Mouse (Mus musculus) lung, postnatal 14 days (tissue): ENCODE measurements at regions not wholly inside any gene's neighbourhood (a gene's known extent, or its start where the extent isn't known, plus 50 kb on each side); places are given as distances from the start of the nearest gene placed in this dataset.
A peak's percentile ranks its signal among the peaks of the same experiment; 100 is the strongest.

Experiments used
- DNase-seq: peaks from one replicate; pipeline ENCODE4 v3.0.0; 2021

DNA sequence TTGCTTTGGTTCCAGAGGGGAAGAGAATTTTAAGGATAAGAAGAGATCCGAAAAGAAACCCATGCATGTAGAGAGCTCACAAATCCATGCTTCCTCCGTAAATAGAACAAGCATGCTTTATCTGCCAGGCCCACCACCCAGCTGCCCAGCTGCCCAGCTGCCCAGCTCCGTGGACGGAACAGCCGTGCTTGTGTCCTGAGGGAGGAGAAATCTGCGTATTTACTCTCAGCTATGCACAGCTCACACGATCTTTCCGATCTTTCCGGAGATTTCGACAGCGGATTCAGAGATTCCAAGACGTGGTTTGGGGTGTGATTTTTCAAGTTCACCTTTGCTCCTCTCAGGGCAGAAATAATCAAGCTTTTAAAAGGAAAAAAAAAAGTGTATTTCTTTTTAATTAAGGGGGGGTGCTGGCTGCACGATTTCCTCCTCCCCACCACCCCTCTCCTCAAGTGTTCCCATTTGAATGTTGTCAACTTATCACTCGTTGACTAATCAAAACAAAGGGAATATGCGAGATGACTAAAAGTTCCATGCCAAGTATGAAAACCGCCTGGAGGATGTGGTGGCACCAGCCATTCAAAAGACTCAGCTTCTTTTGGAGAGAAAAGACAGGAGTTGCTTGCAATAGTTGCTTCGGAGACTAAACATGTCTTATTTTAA is 2293.2 kb upstream of the Gm7489 start:
- peak; percentile 2 for DNase-seq

DNA sequence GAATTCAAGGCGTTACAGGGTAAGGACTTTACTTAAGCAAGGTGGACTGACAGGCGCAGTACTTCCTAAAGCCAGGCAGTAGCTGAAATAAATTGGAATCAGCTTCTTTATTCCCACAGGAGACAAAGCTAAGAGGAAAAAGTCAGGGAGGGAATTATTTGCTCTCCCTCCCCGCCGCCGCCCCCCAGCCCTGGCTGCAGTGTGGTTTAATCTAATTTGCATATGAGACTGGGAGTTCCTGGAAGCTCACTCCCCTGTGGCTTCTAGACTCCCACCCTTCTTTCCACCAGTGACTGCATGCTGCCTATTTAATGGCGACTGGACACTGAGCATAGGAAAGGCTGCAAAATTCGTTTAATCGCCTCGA is 2292.7 kb upstream of the Gm7489 start:
- peak; percentile 16 for DNase-seq

DNA sequence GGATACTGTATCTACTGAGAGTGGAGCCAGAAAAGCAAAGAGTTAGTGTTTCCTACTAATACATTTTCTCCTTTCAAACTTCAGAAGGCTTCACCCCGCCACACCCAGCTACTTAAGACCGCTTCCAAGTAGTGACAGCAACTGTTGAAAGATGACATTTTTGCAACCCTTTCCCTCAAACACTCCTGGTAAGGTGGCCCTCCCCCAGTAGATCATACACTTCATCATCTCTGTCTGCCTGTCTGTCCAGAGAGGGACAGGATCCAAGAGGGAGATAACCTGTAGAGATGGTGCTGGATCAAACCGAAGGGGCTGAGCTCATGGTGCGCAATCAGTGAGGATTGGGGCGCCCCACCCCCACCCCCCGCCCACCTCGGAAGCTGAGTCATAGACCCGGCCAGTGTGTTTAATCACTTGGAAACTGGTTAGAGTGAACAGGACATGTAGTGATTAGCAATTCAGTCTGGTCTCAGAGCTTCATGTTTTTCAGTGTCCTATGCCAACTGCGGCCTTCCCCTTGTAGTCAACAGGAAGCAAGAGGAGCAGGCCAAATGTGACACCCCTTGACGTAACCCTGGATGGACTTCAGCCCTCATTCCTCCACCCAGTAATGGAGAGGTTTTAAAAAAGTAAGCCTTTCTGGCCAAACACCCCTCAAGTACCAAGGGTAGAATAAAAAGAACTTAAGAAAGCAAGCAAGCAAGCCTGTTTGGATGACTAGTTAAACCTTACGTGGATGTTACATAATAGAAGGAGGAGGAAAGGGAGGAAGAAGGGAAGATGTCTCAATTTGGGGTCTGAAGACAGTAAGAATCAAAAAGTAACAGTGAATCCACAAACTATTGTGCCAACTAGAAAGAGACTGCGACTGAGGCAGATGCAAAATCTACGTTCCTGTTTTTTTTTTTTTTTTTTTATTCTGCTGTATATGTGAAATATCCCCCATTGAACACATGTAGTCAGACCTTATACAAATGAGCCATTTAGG is 2291.9 kb upstream of the Gm7489 start:
- DNase-seq: peak; percentile 68

DNA sequence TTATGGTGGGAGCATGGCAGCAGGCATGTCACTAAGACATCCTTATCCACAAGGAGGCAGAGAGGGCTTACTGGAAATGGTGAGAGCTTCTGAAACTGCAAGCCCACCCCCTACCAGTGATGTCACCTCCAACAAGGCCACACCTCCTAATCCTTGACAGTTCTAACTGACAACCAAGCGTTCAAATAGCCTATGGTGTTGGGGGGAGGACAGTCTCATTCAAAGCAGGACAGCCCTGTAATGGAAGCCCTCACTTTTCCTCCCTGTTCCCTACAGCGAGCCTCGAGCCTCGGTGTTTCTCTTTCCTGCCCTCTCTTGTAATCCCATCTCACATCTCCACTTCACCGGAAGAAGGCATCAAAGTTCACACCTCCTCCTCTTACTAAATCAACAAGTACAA is 2290.6 kb upstream of the Gm7489 start:
- no peak for DNase-seq

DNA sequence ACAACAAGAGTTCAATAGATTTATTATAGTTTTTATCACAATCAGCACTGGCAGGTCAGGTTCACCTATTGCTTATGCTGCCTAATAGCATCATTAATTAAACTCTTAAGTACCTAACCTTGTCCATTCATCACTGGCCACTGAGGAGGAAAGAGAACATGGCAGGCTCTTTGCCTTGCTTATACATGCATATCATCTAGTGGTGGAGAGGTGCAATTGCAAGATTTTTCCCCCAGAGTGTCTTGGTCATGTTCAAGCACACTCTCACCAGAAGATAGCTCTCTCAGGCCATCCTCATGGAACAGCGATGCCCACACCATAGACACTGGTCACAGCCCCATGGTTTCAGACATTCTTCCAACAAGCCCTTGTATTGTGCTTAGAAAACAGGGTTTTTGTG is 2289.1 kb upstream of the Gm7489 start:
- DNase-seq: peak; percentile 8

DNA sequence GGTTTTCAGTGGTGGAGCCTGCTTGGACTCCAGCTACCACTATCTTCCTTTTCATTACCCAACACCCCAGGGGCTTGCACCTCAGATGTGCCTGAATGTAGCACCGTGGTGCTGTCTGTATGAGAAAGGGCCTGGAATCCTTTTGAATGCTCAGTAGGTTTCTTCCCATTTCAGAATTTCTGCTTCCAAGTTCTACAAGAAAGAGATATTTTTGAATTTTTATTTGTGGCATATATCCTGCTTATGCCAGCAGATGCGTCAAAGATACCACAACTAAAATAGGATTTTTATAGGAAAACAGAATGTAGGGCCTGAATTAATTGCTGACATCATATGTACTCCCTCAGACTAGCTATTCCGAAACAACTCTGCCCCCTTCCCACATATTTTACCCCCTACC is 2286.9 kb upstream of the Gm7489 start:
- no peak for DNase-seq

DNA sequence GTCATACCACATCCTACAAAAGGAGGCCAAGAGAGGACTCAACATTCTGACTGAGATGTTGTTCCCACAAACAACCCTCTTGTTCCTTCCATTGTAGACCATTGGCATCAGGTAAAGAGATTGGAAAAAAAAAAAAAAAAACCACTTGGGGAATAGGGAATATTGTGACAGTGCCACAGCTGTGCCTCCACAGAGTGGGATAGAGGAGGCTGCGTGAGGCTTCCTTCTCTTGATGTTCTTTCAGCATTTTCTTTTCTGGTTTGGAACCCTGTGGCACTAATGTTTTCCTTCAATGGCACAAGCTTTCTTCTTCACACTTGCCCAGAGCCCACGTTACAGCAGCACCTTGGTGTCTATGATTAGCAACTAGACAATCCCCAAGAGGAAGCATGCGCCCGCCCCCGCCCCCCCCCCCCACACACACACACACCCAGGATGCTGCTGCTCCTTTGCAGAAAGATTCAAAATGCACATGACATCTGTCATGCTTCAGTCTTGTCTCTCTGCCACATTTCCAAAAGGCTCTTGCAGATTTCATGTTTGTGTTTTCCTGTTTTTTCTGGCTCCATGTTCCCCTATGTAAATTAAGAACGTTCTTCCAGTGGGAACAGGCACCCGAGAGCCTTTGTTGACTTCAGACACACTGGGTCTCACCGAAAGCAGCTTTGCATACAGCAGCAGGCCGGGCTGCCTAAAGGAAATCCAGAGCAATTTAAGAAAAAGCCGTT is 2283.4 kb upstream of the Gm7489 start:
- DNase-seq: no peak

DNA sequence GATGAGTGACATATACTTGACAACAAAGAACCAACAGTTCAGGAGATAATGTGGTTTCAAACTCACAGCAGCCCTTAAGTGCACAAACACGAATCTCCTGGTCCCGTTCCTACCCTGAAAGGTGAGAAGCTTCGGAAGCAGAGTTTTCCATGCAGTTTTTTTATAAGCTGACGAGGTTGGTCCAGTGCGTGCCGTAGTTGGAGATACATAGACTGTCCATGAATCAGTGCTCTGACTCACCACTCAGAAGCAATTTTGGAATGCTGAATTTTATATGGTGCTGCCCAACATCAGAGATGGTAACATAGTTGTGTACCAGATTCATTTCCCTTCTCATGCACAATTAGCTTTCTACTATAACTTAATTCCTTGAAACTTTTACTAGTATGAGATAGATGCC is 2263.3 kb upstream of the Gm7489 start:
- no peak for DNase-seq

DNA sequence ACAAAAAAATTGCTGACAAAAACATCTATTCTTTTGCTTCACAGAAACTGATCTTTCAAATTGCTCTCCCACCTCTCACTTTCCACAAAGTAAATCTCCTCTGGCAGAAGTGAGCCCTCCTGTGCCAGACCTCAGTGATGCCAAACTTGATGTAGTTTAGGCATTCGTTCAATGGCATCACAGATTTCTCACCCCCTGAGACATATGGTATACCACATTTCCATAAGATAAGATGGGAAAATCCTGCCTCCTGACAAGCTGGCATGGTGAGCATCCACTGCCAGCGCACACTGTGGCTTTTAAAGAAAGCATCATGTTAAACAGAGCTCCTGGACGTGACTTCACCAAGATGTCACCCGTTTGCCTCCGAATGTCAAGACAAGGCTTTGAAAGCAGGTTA is 2257.2 kb upstream of the Gm7489 start:
- DNase-seq: no peak

DNA sequence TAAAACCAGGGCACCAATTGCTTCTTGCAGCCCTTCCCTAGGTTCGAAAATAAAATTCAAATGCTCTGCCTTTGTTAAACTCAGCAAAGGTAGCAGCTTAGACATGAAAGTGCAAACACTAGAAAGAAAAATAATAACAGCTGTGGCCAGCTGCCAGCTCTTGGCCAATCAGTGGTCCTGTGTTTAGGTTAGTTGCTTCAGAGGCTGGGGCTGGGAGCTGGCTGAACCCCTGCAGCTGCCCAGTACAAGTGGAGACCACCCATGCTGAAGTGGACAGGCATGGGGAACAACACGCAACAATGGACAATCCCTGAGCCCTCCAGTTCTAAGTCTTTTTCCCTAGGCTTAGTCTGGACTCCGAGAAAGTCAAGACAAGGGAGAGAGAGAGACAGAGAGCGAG is 2256.2 kb upstream of the Gm7489 start:
- peak; percentile 34 for DNase-seq

DNA sequence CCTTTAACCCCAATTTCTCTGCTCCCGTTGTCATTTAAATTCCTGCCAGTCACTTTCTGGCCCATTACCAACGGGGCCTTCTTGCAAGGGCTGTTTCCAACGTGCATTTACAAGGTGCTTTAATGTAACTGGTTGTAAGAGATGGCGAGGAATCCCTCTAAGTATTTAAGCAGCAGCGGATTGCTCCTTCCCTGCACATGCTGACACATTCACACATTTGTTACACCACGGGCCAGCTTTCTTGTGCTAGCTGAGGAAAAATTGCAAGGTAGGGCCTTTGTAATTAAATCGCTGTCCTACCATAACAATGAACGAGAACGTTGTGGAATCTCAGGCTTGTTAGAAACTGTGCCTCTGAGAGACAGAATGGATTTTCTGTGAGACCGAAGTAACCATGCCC is 2252.8 kb upstream of the Gm7489 start:
- no peak for DNase-seq

DNA sequence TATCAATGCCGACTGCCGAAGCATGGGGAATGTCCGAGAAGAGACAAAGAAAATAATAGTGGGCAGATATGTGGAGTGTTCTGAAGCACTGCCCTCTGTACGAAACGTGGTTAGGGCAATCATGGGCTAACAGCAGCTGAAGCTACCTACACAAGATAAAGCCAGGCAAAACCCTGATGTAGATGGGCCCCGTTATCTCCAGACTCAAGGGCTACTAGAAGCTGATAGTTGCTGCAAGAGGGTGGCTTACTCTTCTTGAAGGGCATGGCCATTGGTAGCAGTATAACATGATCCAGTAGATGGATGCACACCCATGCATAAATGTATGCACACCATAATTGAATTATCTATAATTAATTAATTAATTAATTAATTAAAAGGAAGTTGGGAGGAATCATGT is 2251.6 kb upstream of the Gm7489 start:
- DNase-seq: no peak

DNA sequence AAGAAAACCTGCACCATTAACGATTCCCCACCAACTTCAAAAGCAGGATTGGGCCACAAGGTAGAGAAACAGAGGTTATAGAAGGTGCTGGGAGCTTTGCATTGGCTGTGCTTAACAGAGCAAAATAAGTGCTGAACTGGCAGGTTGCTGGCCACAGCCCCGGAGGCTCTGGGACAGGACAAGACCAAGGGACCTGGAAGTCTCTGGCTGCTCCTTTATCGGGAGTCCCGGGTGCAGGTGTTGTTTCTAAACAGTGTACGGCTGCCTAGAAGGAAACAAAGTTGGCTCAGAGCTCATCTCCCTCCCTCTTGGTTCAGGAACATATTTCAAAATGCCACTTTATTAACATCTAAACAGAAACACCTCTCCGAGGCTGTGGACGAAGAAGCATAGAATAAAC is 2250.0 kb upstream of the Gm7489 start:
- no peak for DNase-seq

DNA sequence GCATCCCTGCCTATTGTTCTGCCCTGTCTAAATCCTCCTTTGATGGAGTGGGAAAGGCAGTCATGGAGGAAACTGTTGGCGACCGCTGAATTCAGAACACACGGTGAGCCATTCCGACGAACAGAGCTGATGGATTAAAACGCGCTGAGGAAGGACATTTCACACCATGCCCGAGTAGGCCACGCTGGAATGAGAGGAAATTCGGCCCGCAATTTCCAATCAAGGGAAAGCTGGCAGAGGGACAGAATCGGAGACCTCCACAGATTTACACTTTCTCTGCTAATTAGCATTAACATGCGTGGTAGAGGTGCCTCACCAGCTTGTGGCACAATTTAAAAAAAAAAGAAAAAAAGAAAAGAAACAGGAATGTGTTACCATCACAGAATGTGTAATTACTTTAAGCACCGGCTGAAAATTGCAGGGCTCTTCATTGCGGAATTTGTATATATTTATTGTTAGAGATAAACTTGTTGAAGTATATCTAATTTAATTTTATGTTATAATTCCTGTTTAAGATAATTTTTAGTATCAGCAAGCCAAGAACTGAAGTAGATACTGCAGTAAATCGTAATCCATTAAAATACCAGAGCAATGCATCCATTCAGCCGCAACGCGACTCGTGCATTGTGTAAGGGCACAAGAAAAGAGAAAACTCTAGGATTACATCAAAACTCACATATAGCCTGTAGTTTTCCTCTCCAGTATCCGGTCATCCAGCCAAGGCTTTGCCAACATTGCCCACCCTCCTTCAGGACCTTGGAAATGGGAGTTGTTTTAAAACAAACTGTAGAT is 2249.4 kb upstream of the Gm7489 start:
- no peak for DNase-seq

DNA sequence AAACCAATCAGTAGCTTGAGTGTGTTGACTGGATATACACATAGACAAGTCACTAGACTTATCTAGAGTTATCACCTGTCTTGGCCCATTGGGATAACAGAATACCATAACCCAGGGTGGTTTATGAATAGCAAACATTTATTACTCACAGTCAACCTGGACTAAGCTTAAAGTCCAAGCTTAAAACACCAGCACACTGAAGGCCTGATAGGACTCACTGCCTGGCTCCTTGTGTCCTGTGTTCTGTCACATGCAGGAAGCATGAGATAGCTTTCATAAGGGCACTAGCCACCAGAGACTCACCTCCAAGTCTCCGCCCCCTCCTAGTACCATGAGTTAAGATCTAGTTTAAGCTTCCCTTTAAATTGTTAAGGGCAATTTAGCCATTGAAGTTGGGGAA is 2247.1 kb upstream of the Gm7489 start:
- DNase-seq: no peak

DNA sequence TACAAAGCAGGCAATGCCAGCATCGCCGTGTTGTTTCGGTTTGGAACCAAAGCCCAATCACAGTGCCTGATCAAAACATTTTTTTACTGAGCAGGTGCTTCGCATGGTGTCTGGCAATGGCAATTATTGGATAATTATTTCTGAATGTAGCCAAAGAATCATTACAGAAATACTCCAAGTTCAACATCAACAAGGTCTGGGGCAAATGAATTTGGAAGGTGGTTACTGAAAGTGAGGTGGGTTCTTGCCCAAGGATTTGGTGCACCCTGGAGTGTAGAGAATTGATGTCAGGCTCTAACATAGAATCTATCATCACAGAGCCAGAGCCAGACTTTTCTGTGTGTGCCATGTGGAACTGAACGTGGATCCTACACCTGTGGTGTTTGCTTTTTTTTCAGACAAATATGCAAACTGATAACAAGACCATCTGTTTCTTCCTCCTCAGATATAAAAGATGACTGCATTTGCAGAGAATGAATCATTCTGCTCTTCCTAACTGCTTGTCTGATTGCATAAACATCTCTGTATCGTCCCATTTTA is 2240.9 kb upstream of the Gm7489 start:
- no peak for DNase-seq

DNA sequence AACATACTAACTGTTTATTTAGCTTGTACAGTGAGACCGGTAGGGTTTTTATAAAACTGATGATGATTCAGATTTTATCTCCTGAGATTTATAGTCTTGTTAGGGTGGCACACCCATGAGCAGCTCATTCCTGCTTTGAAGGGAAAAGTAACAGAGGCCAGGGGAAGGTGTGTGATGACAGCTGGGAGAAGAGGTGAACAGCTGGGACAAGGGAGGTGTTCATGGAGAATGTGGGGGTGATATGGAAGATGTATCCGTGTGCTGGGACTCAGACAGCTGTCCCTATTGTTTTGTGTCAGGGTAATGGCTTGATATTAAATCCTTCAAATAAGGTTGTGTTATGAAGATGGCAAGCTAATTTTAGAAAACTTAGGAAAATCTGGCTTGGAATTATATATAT is 2238.4 kb upstream of the Gm7489 start:
- DNase-seq: no peak

DNA sequence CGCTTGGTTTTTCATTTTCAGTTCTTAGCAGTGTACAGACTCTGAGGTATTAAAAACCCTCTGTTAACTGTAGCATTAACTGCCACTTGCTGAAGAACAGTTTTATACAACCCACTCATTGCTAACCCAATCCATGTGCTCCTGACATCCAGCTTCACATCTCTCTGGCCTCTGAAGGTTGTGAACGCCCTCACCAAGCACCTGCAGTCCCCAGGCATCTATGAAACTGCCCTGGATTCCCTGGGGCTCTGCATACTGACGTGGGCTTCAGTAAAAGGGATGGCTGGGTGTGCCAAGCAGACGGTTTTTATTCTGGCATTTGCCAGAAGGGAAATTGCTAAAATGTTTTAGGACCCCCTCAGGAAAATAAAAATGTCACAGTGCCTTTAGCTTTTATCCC is 2232.2 kb upstream of the Gm7489 start:
- no peak for DNase-seq

DNA sequence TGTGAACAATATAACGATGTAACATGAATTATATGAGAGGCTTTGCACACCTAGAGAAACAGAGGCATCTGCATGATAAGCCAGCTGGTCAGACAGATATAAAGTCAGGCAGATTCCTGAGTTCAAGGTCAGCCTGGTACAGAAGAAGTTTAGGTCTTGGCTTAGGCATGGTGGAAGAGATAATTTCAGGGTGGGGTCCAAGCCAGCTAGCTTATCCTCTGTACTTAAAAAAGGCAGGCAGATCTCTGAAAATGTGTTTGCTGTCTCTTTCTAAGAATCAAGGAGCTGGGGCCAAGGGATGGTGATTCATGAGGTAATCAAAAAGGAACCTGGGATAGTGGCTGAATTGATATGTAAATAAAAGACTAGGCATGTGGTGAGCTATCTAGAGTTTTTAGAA is 2227.1 kb upstream of the Gm7489 start:
- no peak for DNase-seq

DNA sequence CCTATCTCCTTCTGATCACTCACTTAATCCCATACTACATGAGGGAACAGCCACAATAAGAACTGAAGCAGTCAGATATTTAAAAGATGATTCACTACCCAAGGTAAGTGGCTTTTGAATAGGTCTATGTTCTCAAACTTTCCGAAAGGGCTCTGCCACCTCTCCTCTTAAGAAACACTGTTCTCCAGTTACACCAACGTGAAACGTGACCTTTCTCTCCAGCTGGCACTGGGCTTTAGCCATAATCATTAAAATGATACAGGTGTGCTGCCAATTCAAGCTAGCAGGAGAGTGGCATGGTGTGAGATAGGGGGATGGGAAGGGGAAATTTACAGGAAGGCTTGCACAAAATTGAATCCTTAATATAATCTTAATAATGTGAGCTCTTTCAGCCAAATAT is 2216.4 kb upstream of the Gm7489 start:
- DNase-seq: no peak

DNA sequence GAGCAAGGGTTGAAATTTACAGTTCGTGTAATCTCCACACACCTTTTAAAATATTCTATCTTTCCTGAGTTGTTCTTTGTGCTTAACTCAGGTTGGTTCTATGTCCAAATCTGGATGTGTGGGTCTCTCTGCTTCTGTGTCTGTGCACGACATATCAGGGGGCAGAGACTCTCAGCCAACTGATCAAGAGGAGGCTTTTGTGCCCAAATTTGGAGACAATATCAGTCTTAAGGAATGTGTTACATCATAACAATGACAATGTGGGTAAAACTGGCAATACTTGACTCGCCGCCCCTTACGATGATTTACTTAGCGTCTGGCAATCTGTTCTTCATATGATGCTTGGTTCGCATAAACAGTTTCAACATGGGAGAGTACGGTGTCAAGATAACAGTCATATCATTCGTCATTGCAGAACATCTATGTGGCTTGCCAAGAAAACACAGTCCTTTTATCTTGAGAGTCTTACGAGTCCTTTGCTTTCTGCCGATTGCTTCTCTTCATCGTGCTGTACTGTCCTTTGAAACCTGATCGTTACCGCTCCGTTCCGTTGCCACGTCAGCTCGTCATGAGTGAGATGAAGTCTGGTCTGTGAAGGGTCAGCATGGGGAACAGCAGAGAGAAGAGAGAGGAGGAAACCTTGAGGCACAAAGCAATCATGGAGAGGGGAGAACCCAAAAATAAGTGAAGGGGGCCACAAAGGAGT is 2212.9 kb upstream of the Gm7489 start:
- no peak for DNase-seq

DNA sequence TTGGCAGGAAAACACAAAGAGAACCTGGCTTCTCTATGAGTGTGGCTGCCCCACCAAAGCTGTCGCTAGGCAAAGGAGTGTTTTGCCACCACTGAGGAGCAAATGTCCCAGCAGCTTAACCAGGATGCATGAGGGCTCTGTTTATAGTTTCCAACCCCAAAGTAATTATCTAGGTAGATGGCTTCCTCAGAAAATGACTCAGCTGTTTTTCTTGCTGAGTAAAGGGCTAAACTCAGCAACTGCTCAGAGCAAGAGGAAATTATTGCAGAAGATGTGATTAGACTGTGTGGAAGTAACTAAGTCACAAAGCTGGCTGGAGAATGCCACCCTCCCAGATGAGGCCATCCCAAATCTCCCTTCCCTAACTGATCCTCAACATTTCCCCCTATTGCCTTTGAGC is 2211.2 kb upstream of the Gm7489 start:
- no peak for DNase-seq
